Mouse (Mus musculus): ENCODE data around the gene Rab34.

The Rab34 gene
- long read RNA-seq, experiment 1, transcript Rab34-203 (10 exons, 1,685 nt), result major isoform, 37 of 87 reads
- long read RNA-seq, experiment 1, transcript Rab34-201 (11 exons, 1,368 nt), result major isoform, 37 of 87 reads
- long read RNA-seq, experiment 1, partial matches to known transcripts, result 3 of 87 reads
- long read RNA-seq, experiment 1, other reads (novel, unspliced or antisense), result 10 of 87 reads
- long read RNA-seq, experiment 2, transcript Rab34-201 (11 exons, 1,368 nt), result major isoform, 75 of 141 reads
- long read RNA-seq, experiment 2, transcript Rab34-203 (10 exons, 1,685 nt), result minor isoform, 43 of 141 reads
- long read RNA-seq, experiment 2, partial matches to known transcripts, result 4 of 141 reads
- long read RNA-seq, experiment 2, other reads (novel, unspliced or antisense), result 18 of 141 reads

DNA sequence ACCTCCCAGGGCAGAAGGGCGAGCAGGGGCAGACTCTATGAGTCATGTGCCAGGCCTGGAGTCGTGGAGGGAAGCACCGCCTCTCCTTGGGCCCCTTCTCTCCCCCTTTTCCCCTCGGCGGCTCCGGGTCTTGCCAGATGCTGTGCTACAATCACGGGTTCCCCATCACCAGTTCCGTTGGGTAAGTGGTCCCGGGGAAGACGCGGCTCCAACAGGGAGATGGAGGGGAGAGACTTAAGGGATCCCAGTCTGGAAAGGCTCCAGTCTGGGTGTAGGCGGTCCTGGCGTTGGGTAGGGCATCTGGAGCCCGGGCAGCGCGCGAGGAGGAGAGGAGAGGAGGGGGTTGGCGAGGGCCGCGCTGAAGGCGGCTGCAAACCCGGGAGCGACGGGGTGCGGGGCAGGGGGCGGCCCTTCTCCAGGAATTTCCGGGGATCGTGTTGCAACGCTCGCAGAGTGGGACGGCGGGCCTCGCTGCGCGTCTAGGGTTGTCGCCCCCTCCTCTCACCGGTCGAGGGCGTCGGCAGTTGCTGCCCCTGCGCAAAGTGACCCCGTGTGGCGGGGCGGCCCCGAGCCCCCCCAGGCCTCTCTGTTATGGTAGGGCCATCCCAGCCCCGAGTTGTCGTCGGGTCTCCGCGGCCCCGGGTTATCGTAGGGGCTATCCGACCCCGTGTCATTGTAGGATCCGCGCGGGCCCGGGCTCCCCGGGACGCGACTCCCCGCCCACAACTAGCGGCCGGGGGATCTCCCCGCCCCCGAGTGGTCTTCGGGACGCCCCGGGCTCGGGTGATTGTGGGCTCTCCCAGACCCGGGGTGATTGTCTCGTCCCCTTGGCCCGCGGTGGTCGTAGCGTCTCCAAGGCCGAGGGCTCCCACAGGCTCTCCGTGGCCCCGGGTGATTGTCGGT, at the start of gene Rab34:
Gene Rab34, plus strand, starts transcription at position 100 of the 903 bp plus-strand sequence.
- intact Hi-C loops (cut with DNase I), result no loop called here

DNA sequence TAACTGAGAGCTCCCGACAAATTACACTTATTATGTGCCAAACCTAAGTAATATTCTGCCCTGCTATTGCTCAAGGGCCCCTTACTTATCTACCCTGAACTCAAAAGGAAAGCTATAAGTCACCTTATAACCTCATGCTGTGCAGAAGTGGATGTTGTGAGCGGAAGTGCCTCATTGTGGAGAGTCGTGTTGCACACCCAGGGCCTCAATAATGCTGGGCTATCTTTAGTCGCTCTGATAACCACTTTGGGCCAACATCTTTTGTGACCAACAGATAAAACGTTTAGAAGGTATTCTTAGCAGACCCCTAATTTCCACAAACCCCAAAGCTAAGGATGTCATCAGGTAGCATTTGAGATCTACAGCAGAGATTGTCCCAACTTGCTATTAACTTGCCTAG, 47.6 kb upstream of the Rab34 start:
- intact Hi-C loops (cut with DNase I), result no loop called here

DNA sequence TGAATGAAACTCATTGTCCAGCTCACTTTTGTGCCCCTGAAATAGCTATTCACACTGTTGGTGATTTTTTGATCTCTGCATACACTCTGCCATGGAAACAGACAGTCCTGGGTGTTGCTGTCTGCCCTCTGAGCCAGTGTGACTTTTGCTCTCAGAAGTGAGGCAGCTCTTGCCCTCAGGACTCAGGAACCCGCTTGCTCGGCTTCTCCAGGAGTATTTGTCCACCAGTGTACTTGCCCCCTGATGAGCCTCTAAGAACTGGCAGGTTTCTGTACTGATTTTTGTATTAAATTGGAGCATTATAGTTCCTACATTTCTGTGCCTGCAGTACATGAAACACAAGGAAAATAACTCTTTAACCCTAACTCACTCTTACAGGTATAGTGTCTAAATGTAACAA, 44.7 kb upstream of the Rab34 start:
- intact Hi-C loops (cut with DNase I), result no loop called here

DNA sequence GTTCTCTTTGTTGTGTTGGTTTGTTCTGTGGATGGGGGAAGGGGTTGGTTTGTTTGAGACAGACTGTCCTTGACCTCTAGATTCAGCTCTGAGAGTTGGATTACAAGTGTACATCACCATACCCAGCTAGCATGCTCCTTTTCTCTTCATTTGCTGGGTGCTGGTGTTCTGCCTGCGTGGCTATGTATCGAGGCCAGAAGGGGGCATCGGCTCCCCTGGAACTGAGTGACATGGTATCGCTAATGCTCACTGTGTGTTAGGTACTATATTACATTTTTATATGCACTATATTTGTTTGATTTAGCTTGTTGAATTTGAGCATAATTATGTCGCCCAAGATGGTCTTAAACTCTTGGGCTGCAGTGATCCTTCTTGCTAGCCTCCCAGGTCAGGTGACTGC, 42.1 kb upstream of the Rab34 start:
- intact Hi-C loops (cut with DNase I), result no loop called here

DNA sequence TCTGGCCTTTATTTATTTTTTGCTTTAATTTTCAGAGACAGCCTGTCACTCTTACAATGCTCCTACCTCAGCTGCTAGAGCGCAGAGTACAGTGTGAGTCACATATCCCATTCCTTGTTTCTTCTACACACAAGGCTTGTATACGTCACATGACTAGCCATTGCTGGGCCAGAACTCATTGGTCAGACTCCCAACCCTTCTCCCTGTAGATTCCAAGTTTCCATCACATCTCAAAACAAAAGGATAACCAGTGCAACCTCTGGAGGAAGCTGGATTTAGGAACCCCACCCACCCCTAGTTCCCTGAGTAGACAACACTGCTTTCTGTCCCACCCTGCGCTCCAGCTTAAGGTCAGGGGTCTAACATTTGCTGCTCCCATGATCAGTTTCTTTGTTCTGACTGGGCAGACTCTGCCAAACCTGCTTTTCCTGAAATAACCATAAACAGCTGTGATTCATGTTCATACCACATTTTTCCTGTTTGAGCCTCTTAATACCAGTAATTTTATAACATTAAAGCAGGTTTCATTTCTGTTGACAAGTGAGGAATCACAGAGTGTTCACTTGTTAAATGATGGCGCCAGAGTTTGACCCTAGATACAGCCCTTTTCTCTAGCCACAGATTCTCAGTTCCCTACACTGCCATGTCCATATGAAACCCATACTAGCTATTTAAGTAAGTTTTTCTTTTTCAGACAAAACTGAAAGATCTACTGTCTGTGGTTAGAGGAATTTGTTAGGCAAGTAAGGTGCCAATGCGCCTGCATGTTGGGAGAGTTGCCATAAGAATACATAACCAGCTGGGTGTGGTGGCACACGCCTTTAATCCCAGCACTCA, 41.3 kb upstream of the Rab34 start:
- intact Hi-C loops (cut with DNase I), result no loop called here

DNA sequence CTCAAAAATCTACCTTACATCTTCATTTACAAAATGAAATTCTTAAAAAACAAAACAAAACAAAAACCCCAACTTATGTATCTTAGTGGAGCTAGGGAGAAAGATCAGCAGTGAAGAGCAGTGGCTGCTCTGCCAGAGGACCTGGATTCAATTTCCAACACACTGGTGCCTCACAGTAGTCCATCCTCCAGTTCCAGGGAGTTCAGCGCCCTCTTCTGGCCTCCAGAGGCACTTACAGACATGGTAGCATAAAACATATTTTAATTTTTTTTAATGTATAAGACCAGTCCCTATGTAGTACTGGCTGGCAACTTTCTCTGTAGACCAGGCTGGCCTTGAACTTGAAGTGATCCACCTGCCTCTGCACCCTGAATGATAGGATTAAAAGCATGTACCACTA, 37.1 kb upstream of the Rab34 start:
- intact Hi-C loops (cut with DNase I), result loop anchor here (5.0 kb wide), 2 partner anchors 54 to 89 kb away; no protein-coding TSS in a partner anchor

DNA sequence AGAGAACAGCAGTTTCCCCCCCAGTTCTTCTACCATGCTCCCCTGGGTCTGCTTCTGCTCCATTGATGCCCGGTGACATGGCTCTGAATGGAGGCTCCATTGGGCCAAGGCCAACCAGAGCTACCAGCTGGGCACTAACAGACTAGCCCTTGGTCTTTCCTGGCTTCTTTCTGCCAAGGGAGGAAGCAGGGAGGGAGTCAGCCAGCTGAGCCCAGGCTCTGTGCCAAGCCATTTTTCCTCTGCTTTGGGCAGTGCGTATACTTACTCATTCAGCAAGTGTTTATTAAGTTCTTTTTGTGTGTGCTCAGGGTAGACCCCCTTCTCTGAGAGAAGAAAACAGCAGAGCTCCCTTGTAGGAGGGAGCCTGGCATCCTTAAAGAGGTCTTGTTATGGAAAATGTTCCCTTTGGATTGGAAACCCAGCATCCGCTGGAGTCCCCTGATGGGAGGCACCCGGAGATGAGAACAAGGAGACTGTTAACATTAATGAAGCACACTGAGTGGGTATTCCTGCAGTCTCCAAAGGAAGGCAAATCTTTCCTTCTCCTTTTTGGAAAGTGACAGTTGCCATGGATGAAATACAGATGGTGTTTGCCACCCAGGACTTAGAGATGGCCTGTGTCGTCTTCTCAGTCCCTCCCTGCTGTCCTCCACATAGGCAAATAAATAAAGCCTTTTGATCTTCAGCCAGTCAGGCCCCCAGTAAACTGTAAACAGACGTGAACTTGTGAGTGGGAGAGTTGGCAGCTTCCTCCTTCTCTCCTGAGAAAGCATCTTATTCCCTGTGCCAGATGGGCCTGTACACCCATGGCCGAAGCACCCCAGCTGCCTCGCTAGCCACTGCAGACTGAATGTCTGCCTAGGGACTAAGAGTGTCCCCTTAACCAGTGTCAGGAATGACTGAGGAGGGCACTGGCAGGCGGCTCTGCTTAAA, 35.7 kb upstream of the Rab34 start:
- intact Hi-C loops (cut with DNase I), result loop anchor here (5.0 kb wide), 2 partner anchors 55 to 90 kb away; no protein-coding TSS in a partner anchor

DNA sequence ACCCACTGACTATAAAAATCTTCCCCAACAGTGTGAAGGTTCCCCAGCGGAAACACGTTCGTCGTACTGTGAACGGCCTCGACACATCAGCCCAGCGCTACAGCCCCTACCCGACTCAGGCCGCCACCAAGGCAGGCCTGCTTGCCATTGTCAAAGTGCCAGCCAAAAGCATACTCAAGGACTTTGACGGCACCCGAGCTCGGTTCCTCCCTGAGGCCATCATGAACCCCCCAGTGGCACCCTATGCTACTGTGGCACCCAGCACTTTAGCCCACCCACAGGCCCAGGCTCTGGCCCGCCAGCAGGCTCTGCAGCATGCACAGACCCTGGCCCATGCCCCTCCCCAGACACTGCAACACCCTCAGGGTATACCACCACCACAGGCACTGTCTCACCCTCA, 34.5 kb upstream of the Rab34 start:
- intact Hi-C loops (cut with DNase I), result loop anchor here (5.0 kb wide), 2 partner anchors 56 to 91 kb away; no protein-coding TSS in a partner anchor

DNA sequence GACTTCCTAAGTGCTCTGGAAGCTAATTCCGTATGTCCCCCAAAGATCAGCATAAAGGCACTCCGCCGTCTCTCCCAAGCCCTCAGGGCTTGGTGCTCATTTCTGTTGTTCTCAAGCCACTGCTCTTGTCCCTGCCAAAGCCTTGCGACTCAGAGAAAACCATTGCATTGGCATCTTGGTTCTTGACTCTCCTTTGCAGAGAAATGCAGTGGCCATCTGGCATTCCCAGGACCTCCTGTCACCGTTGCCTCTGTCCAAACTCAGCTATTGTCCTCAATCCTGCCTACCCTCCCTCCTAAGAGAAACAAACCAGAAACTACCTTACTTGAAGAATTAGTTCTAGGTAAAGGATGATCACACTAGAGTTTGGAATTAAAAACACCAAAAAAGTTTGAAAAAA, 32.6 kb upstream of the Rab34 start:
- intact Hi-C loops (cut with DNase I), result no loop called here

DNA sequence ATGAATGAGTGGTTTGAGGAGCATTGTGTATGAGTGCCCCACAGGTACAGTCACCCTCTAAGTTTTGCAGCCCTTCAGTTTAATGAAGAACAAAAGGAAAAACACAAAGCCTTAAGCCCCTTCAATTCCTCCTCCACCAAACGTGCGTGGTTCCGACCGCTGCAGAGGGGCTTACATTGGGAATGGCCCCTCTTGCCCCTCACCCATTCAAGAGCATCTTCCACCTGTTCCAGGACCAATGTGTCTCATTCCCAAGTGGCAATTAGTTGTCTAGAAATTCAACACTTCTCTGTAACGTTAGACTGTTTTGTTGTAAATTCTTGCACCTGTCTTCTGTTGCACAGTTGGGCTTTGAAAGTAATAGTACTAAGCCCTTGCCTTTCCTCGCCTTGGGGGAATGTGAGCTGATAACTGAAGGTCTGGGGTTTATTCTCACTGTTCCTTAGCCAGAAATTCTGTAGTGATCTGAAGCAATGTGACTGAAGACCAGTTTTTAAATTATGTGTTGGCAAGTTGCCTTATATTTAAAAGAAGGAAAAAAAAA, 32.0 kb upstream of the Rab34 start:
- intact Hi-C loops (cut with DNase I), result no loop called here

DNA sequence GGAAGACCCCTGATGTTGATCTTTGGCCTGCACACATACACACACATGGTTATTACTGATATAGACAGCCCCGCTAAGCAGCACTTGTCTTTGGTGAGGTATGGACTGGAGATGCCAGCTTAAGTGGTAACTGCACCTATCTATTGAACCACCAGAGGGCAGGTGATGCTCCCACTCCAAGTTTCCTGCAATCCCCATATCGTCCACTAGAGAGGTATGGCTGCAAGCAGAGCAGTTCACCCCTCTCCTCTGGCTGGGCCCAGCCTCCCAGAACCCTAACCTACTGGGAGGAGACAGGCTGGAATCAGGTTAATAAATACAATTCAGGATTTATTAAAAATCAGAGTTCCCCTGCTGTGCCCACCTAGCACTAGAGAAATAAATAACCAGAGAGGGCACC, 29.1 kb upstream of the Rab34 start:
- intact Hi-C loops (cut with DNase I), result loop anchor here (2.0 kb wide), 1 partner anchor 18 kb away; the partner anchor contains the start of genes Nek8 and Tlcd1

DNA sequence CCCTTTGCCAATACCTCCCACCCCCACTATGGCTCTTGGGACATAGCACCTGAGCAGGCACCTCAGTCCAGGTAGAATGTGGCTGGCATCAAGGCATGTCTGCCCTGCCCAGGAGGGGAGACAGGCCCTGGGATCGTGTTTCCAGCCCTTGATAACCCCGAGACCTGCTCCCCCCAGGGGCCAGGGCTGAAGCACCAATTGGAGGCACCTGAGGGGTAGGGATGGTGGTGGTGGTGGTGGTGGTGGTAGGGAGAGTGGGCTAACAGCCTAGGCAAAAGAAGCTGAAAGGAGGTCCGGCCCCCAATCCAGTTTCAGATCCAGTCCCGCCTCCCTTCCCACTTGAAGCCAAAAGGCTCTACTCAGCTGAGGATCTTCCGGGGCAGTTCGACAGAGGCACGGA, 28.7 kb upstream of the Rab34 start:
- intact Hi-C loops (cut with DNase I), result loop anchor here (2.0 kb wide), 1 partner anchor 17 kb away; the partner anchor contains the start of genes Nek8 and Tlcd1

DNA sequence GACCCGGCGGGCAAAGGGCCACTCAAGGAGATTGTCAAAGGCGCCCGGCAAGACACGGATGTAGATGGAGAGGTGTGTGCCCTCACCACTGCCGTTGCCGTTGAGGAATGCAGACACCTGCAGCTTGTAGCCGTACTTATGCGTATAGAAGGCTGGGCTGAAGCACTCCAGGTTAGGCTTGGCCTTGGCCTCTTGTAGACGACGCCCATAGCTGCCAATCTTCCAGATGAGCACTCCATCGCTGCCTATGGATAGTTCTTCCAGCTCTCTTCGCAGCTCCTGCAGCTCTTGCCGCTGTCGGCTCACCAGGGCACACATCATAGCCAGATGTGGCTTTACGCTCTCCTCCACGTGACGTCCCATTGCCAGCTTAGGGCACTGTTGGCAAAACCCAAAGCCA, 28.1 kb upstream of the Rab34 start:
- intact Hi-C loops (cut with DNase I), result no loop called here

DNA sequence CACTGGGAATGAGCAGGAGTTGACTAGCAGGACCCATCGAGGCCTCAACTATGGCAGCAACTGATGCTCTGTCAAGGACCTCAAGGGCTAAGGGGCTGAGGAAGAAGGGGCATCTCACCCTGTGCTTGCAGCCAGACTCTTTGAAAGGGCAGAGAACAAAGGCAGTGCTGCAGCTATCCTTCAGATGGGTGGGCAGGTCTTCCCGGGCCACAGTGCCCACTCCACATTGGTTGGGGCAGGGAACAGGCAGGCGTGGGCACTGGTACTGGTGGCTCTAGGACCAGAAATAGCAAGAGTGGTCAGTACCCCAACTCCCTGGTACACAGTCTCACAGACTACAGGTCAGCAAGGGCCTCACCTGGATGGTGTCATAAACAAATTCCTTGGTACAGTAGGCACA, 27.6 kb upstream of the Rab34 start:
- intact Hi-C loops (cut with DNase I), result no loop called here

DNA sequence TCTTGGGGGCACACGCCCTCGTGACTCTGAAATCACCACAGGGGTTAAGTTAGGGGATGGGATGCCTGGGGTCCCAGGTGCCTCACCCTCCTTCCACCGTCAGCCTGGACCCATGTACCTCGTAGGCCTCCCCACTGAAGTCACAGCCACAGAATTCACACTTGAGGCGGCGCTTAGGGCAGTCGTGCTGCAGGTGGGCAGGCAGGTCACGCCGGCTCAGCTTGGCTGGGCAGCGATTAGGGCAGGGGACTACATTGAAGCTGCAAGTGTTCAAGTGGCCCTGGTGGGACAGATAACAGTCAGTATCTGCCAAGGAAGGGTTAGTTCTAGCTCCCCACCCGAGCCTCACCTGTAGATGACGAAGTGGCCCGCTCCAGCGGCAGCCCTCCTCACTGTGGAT, 27.1 kb upstream of the Rab34 start:
- intact Hi-C loops (cut with DNase I), result no loop called here

DNA sequence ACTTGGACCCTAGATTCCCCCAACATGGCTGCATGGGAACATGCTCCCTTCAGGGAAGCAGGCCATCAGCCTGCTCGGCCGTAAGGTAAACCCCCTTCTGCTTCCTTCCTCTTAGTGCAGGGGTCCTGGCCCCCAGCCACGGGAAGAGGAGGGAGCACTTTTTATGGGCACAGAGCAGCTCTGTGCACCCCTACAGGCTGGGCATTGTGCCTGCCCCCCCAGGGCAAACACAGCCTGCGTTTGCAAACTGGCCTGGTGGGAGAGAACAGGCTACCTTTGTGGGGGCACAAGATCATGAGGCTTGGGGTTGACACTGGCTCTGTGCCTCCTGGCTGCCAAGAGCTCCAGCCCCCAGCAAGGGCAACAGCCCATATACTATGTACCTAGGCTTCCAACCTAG, 26.3 kb upstream of the Rab34 start:
- intact Hi-C loops (cut with DNase I), result no loop called here

DNA sequence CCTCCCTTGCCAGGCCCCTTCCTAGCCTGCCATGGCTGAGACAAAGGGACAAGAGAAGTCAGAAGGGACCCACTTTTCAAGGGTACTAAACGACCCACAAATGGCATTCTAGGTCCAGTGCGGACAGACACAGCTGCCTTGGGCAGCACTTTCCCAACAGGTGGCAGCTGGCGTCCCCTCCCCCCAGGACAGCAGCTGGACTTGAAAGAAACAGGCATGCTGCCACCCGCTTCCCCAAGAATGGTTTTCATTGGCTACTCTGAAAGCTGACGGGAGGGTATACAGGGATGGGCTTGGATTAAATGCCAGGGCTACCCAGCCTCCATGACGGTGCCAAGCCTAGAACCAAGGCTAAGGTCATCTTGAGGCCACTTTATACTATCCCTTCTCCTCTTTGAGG, 25.7 kb upstream of the Rab34 start:
- intact Hi-C loops (cut with DNase I), result no loop called here

DNA sequence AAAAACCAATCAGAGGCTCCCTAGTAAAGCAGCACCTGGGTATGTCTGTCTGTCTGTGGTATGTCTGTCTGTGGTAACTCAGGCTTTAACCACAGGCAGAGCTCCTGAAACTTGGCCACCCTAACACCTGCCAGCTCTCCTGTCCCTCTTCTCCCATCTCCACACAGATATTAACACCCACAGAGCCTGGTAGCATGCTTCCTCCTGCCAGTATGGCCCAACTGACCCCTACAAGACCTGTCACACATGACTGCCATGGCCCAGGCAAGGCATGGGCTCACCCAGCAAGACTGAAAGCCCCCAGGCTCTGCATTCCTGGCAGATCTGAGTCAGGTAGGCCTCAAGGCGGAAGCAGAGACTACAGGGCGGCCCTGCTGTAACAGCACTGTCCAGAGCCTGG, 25.2 kb upstream of the Rab34 start:
- intact Hi-C loops (cut with DNase I), result no loop called here

DNA sequence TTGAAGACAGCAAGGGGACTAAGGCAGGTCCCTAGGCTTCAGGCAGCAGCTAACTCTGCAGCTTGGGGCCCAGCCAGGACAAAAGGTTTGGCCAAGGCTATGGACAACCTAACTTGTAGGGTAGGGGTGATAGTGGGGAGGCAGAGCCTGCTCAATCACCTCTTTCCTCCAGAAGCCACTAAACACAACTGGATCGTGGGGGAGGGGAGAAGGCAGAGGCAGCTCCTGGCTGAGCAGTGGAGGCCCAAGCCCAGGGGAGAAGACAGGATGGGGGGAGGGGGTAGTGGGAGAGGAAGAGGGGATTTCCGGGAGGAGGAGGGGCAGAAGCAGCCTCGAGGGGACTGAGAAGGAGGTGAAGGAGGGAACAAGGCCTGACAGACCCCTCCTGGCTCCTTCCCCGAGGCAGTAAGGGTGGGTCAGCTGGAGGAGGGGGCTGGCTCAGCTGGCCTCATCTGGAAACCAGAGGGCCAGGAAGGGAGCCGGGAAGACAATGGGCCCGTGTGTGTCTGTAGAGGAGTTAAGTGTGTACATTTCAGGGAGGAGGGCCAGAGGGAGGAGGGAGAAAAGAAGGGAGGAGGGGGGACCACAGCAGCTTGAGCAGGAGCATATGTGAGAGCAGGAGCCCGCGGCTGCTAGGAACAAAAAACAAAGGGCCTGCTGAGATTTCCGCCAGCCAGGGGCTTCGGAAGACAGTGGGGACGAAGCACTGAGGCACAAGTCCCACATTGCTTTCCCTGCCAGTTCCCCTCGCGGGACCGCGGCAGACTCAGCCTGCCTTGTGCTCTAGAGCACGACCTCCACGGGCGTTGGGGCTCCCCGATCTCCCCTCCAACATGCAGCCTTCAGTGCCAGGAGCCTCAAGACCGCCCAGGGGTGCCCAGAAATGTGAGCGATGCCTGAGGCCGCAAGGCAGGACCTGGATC, 24.3 kb upstream of the Rab34 start:
- intact Hi-C loops (cut with DNase I), result no loop called here
